Mouse (Mus musculus): ENCODE measurements at regions not wholly inside any gene's neighbourhood (a gene's known extent, or its start where the extent isn't known, plus 50 kb on each side); places are given as distances from the start of the nearest gene placed in this dataset.

- no peak for TF ChIP-seq CEBPB (IDR thresholded peaks at IDR 0.05; ENCODE audit: low read depth)
- TF ChIP-seq CTCF (IDR thresholded peaks at IDR 0.05; ENCODE audit: control insufficient read depth, insufficient read depth, insufficient read length): no peak
- TF ChIP-seq FOSL1 (IDR thresholded peaks at IDR 0.05; ENCODE audit: insufficient read depth, low read length, poor library complexity, severe bottlenecking): no peak
These were observed 524.9 kb downstream of the Adgrl2 start for GRCm38 (mm10) chr3:148465456-148465855.
